Mouse (Mus musculus): Measurements from ENCODE around the gene Kirrel3. TPM values are rescaled to one million over a fixed set of nuclear protein-coding genes. Genes with fewer than 3 reads are reported as not detected.

Kirrel3 gene
- total RNA-seq, 1 experiment from 2014 or later, result not detected

DNA sequence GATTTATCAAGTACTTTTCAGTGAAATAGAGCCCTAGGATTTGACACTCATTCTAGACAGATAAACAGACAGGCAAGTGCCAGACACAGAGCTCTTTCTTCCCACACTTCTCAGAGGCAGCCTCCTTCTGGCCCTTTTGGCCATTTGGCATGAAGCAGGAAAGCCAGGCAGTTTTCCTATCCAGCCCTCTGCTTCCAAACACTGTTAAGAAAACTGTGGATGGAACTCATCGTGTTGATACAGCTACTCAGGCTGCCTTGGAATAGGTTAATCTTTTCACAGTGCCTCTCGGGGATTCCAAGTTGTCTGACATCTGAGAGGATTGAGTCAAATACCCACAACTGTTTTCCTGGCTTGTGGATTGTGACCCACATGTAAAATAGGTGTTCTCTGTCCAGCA is 401.5 kb downstream of the Kirrel3 start:
- ATAC-seq (replicated peaks; ENCODE audit: insufficient number of reproducible peaks, low FRiP score, low TSS enrichment, poor library complexity, severe bottlenecking), result no peak

DNA sequence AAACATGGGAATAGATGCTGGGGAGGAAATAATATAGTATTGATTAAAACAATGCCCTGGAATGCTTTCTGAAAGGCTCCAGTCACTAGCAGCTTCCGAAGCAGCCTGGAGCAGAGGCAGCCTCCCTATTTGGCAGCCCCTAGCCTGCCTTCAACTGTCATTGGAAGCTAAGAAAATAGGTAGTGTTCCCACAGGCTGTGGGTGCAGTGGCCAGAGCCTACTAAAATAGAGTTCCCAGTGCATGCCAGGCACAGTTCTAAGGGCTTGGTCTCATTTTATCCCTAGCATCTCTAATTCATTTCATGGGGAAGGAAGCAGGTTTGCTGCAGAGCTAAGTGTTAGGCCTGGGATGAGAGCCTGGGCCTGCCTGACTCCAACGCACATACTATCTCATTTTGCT is 402.6 kb downstream of the Kirrel3 start:
- ATAC-seq (replicated peaks; ENCODE audit: insufficient number of reproducible peaks, low FRiP score, low TSS enrichment, poor library complexity, severe bottlenecking), result no peak

DNA sequence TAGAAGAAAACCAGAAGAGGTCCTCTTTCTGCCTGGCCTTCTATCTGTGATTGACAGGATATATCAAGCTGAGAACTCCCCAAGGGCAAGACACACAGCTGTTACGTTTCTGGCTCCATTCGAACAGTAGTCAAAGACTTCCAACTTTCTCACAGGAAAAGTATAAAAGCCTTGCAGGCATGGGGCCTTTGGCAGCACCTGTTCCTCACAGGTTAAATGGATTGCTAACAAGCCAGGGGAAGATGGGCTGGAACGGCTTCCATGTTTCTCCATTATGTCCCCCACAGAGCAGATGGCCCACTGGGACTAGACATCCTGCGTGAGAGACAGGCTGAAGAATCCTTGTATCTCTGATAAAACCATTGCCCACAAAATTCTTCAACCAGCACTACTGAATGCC is 415.5 kb downstream of the Kirrel3 start:
- ATAC-seq (replicated peaks; ENCODE audit: insufficient number of reproducible peaks, low FRiP score, low TSS enrichment, poor library complexity, severe bottlenecking), result no peak

DNA sequence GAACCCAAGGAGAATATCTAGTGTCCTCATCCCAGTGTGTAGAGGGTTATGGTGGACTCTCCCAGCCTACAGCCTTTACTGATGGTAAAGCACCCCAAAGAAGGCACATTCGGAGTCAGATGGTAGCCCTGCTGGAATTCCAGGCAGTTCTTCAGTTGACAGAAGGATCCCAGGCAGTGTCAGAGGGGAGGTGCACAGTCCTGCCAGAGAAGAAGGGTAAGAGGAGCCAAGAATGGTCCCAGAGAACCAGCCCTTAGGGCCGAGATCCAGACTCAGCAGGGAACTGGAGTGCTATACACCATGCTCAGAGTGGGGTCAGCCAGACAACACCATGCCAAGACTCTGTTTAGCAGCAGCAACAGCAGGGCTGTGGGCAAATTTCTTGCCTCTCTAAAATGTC is 416.2 kb downstream of the Kirrel3 start:
- no peak for ATAC-seq (replicated peaks; ENCODE audit: insufficient number of reproducible peaks, low FRiP score, low TSS enrichment, poor library complexity, severe bottlenecking)

DNA sequence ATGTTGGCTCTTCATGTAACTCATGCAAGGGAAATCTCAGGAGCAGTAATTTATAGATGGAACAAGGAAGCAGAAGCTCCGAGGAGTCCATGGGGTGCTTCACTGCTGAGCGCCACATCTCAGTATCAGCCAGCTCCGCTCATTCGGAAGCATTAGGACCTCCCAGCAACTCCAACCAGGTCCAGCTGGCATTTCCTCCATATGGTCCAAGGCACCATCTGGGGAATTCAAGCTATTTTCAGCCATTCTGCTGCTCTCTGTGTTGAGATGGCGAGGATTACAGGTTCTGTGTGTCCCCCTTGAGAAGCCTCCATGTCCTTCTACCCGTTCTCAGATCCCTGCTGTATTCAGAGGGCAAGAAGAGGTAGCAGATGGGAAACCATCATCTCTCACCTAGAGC is 419.5 kb downstream of the Kirrel3 start:
- no peak for ATAC-seq (replicated peaks; ENCODE audit: insufficient number of reproducible peaks, low FRiP score, low TSS enrichment, poor library complexity, severe bottlenecking)

DNA sequence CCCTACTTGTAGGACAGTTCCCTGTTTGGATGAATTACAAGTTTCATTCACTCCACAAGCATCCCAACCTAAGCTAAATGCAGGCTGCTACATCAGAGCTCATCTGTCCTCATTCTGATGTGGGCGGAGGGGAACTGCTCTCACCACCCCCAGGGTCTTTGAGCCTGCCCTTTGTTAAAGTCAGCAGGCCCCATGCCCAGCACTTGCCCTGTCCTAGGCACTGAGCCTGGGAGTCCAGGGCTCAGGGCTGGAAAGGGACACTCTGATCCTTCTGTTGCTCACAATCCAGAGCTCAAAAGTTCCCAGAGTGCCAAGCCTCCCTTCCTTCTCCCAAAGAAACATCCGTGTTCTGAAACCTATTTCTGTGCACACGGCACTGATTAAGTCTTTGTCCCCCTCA is 422.3 kb downstream of the Kirrel3 start:
- no peak for ATAC-seq (replicated peaks; ENCODE audit: insufficient number of reproducible peaks, low FRiP score, low TSS enrichment, poor library complexity, severe bottlenecking)

DNA sequence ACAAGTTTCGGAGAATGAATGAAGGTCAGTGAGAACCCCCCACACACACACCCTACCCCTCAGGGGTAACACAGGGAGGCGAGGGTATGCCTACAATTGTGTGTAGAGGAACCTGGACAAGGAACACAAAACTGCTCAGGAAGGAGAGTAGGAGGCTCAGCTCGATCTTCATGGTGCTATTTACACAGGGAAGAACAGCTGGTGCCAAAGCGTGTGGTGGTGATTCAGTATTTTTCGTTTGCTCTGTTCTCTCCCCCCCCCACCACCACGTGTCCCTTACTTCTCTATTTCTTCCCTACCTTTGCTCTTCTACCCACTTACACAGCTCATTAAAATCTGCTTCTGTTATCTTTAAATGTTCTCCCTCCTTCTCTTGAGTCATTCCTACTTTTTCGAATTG is 426.1 kb downstream of the Kirrel3 start:
- ATAC-seq (replicated peaks; ENCODE audit: insufficient number of reproducible peaks, low FRiP score, low TSS enrichment, poor library complexity, severe bottlenecking), result no peak

DNA sequence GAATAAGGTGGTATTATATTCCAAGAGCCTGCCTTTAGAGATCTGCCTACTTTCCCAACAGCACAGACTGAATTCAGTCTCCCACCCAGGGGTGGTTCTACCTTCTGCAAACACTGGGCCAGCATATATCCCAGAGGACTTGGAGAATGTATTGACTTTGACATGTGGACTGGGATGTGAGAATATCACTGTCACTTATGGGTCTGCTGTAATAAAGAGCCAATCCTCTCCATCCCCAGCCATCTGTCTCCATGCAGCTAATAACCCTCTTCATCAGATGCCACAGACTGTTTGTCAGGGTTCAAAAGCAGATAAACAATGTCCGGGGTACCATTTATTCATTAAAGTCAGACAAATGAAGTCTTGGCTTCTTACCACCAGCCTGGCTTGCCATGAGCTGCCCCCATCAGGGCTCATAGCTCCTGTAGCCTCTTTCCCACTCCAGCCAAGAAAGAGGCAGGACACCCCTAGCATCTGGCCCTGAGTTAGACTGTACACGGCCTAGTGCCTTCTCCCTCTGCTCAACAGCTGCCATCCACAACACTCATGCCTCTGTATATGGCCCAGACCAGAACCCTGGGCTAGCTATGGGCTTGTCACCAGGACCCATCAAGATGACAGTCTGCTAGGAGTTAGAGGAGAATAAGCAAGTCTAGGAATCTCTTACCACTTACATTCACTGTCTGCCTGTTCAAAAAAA is 426.7 kb downstream of the Kirrel3 start:
- ATAC-seq (replicated peaks; ENCODE audit: insufficient number of reproducible peaks, low FRiP score, low TSS enrichment, poor library complexity, severe bottlenecking), result no peak

DNA sequence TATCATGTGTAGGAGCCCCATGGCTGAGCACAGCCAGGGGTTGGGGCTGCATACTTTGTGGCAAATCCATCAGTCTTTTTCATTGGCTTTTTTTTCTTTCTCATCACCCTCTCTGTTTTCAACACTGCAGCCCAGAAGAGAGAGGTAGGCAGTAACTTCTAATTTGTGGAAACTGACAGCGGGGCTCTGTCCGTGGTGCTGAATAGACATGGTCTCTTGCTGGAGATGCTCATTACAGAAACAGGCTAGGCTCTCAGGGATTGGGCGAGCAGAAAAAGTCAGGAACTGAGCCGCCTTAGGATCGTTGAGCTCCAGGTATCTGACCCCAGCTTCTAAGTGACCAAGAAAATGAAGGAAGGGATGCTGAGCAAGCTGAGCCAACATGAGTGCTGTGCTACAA is 427.3 kb downstream of the Kirrel3 start:
- no peak for ATAC-seq (replicated peaks; ENCODE audit: insufficient number of reproducible peaks, low FRiP score, low TSS enrichment, poor library complexity, severe bottlenecking)

DNA sequence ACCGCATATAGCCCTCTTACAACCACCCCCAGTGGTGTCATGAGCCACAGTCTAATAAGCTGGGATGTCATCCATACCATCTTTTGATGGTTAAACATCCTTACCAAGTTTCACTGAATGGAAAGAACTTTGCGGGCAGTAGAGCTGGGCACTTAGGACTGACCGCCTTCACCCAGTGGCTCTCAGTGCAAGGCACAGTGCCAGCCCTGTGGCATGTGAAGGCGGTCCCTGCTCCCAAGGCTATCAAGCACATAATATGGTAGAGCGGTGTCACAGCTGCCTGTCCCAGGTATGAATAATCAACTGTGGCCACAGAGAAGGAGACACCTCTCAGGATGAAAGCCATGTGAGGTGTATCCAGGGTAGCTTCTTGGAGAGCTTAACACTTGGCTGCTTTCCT is 433.3 kb downstream of the Kirrel3 start:
- no peak for ATAC-seq (replicated peaks; ENCODE audit: insufficient number of reproducible peaks, low FRiP score, low TSS enrichment, poor library complexity, severe bottlenecking)

DNA sequence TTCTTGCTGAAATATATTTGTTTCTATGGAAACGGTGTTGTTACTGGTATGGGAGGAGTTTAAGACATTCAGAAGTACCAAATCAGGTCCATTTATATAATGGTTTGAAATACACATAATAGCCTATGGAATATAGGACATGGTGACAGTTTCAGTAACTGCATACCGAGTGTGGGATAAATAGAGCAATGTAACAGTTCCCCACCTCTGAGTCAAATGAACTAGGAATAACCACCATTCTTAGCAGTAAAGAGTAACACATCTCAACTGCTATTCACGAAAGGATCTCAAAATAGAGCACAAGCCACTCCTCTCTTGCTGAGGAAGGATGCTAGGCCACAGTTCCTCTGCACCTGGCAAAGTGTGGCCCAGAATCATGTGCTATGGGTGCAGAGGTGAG is 434.4 kb downstream of the Kirrel3 start:
- no peak for ATAC-seq (replicated peaks; ENCODE audit: insufficient number of reproducible peaks, low FRiP score, low TSS enrichment, poor library complexity, severe bottlenecking)

DNA sequence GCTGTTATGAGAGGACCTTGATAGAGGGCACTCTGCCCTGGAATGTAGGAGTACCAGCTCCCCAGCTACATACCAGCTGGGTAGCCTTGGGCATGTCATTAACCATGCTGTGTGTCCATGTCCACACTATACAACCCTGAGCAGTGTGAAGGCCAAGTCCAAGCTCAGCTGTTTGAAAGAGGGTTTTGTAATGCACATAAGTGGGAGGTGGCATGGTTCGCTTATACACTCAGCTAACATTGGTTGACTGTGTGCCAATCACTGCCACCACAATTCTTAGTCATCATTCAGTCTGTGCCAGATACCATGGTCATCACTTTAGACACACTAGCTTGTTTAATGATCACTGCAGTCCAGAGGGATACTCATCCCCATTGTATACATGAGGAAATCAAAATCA is 436.2 kb downstream of the Kirrel3 start:
- ATAC-seq (replicated peaks; ENCODE audit: insufficient number of reproducible peaks, low FRiP score, low TSS enrichment, poor library complexity, severe bottlenecking), result no peak

DNA sequence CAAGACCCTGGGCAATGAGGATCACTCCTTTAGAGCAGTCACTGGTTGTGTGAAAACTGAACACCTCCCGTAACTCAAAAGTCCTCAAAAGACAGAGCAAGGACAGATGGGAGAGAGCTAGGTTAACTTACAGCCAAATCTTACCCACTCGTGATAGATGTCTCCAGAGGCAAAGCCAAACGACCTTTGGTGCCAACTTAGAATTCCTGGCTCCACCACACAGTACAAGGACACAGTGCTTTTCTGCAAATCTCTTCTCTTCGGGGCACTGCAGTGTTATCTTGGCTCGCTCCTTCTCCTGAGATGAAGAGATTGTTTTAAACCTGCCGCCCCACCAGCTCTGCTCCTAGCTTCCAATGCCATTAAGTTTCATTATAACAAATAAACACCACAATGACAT is 437.0 kb downstream of the Kirrel3 start:
- ATAC-seq (replicated peaks; ENCODE audit: insufficient number of reproducible peaks, low FRiP score, low TSS enrichment, poor library complexity, severe bottlenecking), result no peak

DNA sequence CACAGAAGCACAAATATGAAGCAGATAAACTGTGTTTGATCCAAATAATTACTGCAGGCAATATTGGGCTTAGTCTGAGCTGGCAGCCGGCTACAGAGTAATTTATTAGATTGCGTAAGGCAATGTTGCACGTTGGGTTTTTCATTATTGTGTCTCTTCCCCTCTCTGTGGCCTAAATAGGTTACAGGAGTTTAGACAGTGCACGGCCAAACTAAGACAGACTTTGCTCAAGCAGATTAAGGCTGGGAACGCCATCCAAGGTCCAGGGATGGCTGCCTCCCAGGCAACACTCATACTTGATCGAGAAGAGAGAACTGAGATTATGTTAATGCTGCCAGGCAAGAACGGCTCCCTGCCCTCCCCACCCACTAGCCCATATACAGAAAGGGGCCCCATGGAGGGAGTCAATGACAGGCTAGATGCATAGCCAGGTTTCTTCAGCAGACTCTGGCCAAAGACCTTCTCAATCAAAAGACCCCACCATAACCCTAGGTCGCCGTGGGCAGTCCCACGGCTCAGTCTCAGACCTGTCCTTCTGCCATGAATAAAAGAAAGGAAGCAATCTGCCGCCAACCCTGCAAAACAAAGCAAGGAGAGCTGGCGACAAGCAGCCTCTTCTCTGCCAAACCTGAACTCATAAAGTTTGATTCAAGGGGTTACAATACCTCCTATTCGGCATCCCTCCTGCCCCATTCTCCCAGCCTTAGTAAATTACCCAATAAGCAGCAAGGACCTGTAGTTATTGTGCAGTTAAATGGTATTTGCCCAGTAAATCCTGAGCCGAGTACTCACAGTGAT is 437.6 kb downstream of the Kirrel3 start:
- ATAC-seq (replicated peaks; ENCODE audit: insufficient number of reproducible peaks, low FRiP score, low TSS enrichment, poor library complexity, severe bottlenecking), result no peak

DNA sequence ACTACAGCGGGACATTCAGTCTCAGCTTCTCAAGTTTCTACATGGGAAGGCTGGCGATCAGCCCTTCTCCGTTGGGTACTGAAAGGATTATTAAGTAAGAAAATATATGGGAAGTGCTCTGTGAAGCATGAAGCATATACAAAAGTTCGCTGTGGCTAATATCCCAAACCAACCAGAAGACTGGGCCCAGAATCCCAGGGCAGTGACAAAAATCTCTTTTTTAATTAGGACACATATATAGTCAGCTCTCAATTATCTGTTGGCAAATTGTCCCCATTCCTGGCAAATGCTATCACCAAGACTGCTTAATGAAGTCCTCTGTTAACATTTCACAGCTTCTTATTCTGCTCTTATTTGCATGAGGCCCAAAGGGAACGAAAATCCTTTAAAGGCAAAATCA is 439.9 kb downstream of the Kirrel3 start:
- no peak for ATAC-seq (replicated peaks; ENCODE audit: insufficient number of reproducible peaks, low FRiP score, low TSS enrichment, poor library complexity, severe bottlenecking)

DNA sequence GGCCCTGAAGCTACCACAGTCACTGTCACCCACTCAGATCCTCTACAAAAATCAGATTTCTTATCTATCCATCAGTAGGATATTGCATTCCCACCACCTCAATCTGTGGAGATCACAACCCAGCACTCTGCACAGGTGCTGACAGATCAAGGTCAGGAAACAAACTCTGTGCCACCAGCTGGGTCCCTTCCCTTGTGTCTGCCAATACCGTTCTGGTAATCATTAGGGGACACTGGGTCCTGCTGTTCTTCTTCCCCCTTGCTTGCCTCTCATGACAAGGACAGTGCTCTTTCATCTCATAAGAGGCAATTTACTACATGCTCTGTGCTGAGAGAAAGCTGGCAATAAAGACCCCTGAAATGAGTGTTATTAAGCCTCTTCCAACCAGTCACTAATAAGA is 444.7 kb downstream of the Kirrel3 start:
- ATAC-seq (replicated peaks; ENCODE audit: insufficient number of reproducible peaks, low FRiP score, low TSS enrichment, poor library complexity, severe bottlenecking), result no peak

DNA sequence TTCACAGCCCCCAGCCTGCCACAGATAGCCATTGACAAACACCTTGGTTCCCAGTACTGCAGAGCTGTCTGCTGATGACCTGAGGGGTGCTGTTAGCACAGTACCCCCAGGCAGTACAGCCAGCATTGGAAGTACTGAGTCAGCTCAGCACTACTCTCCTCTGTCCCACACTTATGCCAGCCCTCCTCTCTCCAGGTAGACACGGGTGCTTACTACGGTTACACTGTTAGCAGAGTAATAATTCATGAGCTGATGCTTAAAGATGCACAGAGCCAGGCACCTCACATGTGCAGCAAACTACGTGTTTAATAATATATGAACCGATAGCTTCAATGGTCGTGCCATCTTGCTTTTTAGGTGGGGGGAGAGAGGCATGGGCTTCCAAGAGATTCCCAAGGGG is 452.4 kb downstream of the Kirrel3 start:
- ATAC-seq (replicated peaks; ENCODE audit: insufficient number of reproducible peaks, low FRiP score, low TSS enrichment, poor library complexity, severe bottlenecking), result no peak

DNA sequence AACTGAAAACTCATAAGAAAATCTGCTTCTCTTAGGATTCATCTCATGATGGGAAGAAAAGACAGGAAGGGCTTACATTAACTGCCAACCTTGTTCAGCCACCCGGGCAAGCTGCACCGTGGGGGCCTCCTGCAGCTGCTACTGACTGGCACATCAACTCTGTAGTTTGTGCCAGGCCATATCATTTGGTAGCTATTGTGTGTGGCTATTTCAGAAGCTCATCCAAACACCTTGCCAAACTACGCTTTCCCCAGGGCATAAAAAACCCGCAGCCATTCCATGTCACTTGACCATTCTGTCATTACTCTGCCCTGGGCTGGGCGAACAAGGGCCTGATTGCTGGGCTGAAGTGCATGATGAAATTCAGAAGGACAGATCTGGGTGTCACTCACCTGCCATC is 453.9 kb downstream of the Kirrel3 start:
- no peak for ATAC-seq (replicated peaks; ENCODE audit: insufficient number of reproducible peaks, low FRiP score, low TSS enrichment, poor library complexity, severe bottlenecking)

DNA sequence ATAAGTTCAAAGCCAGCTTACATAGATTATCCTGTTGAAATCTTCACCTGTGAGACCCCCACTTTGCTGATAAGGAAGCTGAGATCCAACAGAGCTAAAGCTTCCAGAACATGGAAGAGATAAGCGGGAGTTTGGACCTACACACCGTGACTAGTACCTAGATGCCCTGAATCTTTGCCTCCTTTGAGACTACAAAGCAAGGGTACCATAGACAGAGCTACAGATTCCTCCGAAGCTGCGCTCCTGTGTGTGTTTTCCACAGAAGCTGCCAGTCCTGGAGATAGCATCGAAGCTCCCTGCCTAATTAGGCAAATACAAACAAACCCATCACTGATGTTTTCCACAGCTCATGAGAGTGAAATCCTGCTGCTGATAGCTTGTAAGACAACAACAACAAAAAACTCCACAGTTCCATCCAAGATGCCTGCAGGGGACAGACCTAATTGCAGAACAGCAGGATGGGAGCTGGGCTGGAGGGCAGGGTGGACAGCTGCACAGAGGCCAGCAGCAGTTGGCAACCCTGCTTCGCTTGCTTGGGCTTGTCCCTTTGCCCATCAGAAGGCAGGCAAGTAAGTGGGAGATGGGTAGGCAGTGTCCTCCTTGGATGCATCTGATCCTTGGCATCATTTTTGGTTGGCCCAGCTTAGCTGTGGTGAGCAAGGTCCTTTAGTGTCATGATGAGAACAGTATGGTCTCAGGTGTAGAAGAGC is 456.6 kb downstream of the Kirrel3 start:
- ATAC-seq (replicated peaks; ENCODE audit: insufficient number of reproducible peaks, low FRiP score, low TSS enrichment, poor library complexity, severe bottlenecking), result no peak

DNA sequence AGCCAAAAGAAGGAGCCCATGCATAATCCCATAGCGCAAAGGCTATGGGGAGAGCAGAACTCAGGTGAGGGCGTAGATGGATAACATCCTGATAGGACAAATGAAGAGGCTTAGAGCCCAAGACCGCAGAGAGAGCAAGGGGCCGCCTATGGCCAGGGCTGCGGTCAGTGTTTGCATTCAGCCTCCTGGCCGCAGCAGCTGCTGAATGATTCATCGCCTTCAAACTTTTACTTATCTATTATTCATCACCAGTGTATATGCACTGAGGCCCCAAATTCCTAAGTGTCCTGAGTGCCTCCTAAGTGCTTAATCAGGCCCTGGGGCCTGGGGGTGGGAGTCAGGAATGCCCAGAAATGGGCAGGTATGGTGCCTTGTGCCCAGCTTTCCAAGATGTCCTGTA is 457.3 kb downstream of the Kirrel3 start:
- ATAC-seq (replicated peaks; ENCODE audit: insufficient number of reproducible peaks, low FRiP score, low TSS enrichment, poor library complexity, severe bottlenecking), result no peak
